Mouse (Mus musculus): Measurements from ENCODE around the gene Usp32. TPM values are rescaled to one million over a fixed set of nuclear protein-coding genes. Genes with fewer than 3 reads are reported as not detected.
A peak's percentile ranks its signal among the peaks of the same experiment; 100 is the strongest.

The Usp32 gene
- polyA plus RNA-seq, 1 experiment from 2014 or later, result 10.3 TPM

DNA sequence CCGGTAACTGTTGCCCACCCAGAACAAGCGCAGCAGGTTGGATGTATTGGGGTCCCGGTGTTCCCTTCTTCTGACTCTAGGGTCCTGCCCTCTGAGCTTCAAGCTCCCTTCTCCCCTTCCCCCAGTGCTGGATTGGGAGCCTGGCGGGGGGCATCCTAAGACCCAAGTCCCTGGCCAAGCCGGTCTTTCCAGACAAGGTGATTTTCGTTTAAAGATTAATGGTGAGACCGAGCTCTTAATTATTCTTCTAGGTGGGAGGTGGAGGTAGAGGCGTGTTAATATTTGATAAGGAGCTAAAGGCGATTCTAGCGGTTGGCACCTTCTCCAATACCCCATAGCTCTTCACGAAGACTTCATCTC lies 181.7 kb downstream of the Usp32 start:
- H3K9me3 ChIP-seq, result no peaks in the 10 kb centered on the region
- peak overlapping the region; percentile 38 for H3K4me3 ChIP-seq (replicated peaks)
- no peak for ATAC-seq
- peaks cover 26% of the 10 kb centered on the region for H3K4me1 ChIP-seq (replicated peaks)
- peak overlapping the region; percentile 33; the same call in 1 of the 2 replicates for H3K9ac ChIP-seq (replicated peaks)
- H3K4me2 ChIP-seq (replicated peaks), result peak overlapping the region; percentile 59
- WGBS, result under 1% methylated on average over 11 of the region's 11 CpGs
- H3K27me3 ChIP-seq, result peaks cover 53% of the 10 kb centered on the region
- H3K27ac ChIP-seq, result no peak overlapping the region
- H3K36me3 ChIP-seq, result no peaks in the 10 kb centered on the region

DNA sequence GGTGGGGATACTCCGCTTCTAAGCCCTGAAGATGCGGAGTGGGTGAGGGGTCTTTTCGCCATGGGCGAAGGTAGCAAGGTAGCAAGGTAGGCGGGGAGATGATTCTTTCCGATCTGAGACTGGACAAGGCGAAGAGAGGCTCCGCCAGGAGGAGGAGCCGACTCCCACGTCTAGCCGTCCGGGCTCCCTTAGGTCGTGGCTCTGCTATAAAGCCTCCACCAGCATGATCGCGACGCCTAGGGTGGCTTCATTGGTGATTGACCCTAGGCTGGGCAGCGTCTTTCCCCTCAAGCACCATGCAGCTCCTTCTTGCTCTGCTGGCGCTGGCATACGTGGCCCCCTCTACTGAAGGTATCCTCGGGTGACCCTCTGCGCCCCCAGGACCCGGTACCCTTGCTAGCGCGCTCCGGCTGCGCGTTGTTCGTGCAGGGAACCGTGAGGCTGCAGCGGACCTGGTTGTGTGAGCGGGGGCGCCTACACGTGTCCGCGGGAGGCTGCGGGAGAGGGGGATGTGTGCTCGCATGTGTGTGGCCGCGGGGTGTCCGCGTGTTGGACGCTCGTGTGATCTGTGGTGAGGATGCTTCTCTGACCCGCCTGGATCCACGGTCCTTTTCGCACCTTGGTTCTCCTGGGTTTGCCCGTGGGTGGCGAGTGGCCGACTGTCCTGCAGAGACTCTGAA lies 182.2 kb downstream of the Usp32 start, which contains the start of gene Car4:
TSS of gene Car4 (plus strand) at position 196 of the 680 bp plus-strand sequence.
- under 1% methylated on average over 49 of the region's 49 CpGs for WGBS
- Histone ChIP-seq H3K9ac (replicated peaks) (peak within 1 kb of the TSS; percentile 33), H3K36me3 (no peaks in the 10 kb centered on the region), H3K27ac (no peak within 1 kb of the TSS), H3K4me3 (replicated peaks) (peak within 1 kb of the TSS; percentile 38), H3K4me2 (replicated peaks) (peak within 1 kb of the TSS; percentile 59), H3K27me3 (peaks cover 53% of the 10 kb centered on the region), H3K4me1 (replicated peaks) (peaks cover 26% of the 10 kb centered on the region), H3K9me3 (no peaks in the 10 kb centered on the region)
- ATAC-seq, result peak; percentile 48; the same call in 1 of the 2 replicates

DNA sequence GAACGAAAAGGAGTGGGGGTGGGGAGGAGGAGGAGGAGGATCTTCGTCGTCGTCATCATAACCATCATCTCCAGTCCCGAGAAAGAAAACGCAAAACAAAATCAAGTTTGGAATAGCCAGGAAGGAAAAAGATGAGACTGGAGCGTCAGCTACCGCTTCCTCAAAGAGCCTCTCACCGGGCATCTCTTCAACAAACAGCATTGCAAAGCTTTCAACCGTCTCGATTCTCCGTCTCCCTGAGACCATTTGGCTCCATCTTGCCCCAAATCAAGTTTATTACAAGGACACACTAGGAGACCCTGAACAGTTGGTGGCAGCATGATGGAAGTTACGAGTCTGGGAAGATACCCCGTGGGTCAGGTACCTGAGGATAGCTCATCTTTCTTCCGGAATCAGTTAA lies 182.8 kb downstream of the Usp32 start:
- ATAC-seq, result no peak
- no peaks in the 10 kb centered on the region for H3K36me3 ChIP-seq
- H3K4me2 ChIP-seq (replicated peaks), result peak overlapping the region; percentile 59
- H3K9me3 ChIP-seq, result no peaks in the 10 kb centered on the region
- peaks cover 26% of the 10 kb centered on the region for H3K4me1 ChIP-seq (replicated peaks)
- no peak overlapping the region for H3K9ac ChIP-seq (replicated peaks)
- peak overlapping the region; percentile 38 for H3K4me3 ChIP-seq (replicated peaks)
- peaks cover 53% of the 10 kb centered on the region for H3K27me3 ChIP-seq
- no peak overlapping the region for H3K27ac ChIP-seq
- WGBS, result 10% methylated on average over 15 of the region's 15 CpGs

DNA sequence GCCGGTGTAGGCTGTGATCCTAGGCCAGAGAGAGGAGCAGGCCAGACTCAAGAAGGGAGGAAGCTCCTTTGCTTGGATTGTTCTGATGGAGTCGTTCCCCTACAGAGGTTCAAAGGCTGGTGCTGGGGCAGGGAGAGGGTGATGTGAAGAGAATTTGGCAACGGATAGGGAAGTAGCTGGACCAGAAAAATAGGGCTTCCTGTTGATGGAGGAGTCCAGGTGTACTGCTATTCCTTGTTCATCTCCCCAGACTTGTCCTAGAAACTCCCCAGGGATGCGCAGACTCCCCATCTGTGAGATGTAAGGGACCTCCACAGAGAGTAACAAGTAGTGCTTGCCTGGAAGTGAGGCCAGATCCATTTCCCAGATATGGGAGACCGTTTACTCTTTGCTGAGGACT lies 183.6 kb downstream of the Usp32 start:
- no peaks in the 10 kb centered on the region for H3K9me3 ChIP-seq
- no peak for ATAC-seq
- no peak overlapping the region for H3K4me2 ChIP-seq (replicated peaks)
- no peaks in the 10 kb centered on the region for H3K36me3 ChIP-seq
- H3K4me1 ChIP-seq (replicated peaks), result peaks cover 26% of the 10 kb centered on the region
- no peak overlapping the region for H3K9ac ChIP-seq (replicated peaks)
- H3K27ac ChIP-seq, result no peak overlapping the region
- peaks cover 50% of the 10 kb centered on the region for H3K27me3 ChIP-seq
- H3K4me3 ChIP-seq (replicated peaks), result no peak overlapping the region
- 21% methylated on average over 5 of the region's 5 CpGs for WGBS

DNA sequence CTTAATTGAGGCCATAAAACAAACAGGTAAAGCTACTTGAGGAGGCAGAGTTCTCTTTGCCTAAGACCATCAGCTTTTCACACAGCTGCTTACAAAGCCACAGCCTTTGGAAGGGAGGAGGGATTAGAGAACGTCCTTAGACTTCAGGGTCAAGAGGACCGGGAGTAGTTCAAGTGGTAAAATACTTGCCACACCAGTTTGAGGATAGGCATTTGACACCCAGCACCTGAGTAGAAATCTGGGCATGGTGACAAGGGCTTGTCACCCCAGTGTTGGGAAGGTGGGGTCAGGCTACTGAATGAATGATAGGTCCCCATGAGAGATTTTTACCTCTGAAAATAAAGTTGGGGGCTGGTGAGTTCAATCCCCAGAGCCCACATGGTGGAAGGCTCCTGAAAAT lies 187.3 kb downstream of the Usp32 start:
- Histone ChIP-seq H3K4me2 (replicated peaks) (no peak overlapping the region), H3K27me3 (peaks cover 19% of the 10 kb centered on the region), H3K27ac (no peak overlapping the region), H3K4me1 (replicated peaks) (peaks cover 11% of the 10 kb centered on the region), H3K36me3 (no peaks in the 10 kb centered on the region), H3K9me3 (no peaks in the 10 kb centered on the region), H3K4me3 (replicated peaks) (no peak overlapping the region), H3K9ac (replicated peaks) (no peak overlapping the region)
- 17% methylated on average over 2 of the region's 2 CpGs for WGBS
- ATAC-seq, result no peak

DNA sequence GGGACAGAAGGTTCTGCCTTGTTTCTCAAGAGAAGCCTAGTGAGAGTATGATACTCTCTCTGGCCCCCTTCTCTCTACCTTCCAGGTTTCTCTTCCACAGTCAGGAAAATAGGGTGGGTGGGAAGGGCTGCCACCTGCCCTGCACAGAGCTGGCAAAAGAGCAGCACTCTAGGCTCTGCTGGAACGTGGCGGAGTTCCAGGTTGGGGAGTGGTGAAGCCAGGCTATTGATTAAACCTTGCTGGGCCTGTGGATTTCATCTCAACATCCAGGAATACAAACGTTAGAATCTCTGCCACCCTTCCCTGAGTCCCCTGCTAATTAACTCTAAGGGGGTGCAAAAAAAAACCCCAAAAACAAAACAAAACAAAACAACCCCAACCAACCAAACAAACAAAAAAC lies 191.4 kb downstream of the Usp32 start:
- Histone ChIP-seq H3K9ac (replicated peaks) (no peak overlapping the region), H3K27ac (no peak overlapping the region), H3K4me3 (replicated peaks) (no peak overlapping the region), H3K27me3 (no peaks in the 10 kb centered on the region; the same call in 1 of the 2 replicates), H3K4me2 (replicated peaks) (no peak overlapping the region), H3K4me1 (replicated peaks) (peaks cover 25% of the 10 kb centered on the region), H3K9me3 (no peaks in the 10 kb centered on the region), H3K36me3 (no peaks in the 10 kb centered on the region)
- ATAC-seq, result no peak
- WGBS, result 45% methylated on average over 3 of the region's 3 CpGs

DNA sequence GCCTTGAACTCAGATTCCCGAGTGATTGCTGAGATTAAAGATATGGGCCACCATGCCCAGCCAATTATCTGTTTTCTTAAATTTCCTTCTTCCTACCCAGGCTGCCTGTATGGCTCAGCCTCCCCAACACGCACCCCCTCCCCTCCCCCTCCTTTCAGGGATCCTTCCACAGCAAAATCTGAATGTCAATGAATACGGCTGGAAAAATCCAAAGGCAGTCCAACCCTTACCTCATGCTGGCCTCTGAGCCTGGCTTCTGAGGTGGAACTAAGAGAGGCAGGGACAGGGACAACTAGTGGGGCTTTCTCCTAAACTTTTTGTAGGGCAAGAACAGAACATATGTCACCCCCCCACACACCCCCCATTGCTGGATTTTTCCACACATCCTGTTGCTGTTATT lies 191.8 kb downstream of the Usp32 start:
- H3K9ac ChIP-seq (replicated peaks), result no peak overlapping the region
- H3K27ac ChIP-seq, result no peak overlapping the region
- 33% methylated on average over 3 of the region's 3 CpGs for WGBS
- no peak for ATAC-seq
- H3K9me3 ChIP-seq, result no peaks in the 10 kb centered on the region
- H3K36me3 ChIP-seq, result no peaks in the 10 kb centered on the region
- H3K4me1 ChIP-seq (replicated peaks), result peaks cover 29% of the 10 kb centered on the region
- H3K4me2 ChIP-seq (replicated peaks), result no peak overlapping the region
- no peak overlapping the region for H3K4me3 ChIP-seq (replicated peaks)
- no peaks in the 10 kb centered on the region; the same call in none of the 2 replicates for H3K27me3 ChIP-seq

DNA sequence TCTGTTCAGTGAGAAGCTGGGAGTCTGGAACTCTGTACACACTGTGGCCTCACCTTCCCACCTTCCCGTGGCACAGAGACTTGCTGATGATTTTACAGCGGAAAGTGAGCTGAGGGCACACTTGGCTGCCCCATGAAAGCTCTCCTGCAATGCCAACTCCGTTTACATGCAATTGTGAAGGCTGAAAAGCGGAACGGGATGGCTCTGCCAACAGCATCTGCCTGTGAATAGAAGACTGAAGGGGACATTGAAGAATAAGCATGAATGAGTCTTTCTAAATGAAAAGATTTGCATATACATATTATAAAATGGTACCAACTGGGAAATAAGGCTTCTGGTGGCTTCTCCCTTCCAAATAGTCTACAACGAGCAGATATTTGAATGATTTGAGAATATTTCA lies 192.8 kb downstream of the Usp32 start:
- H3K4me2 ChIP-seq (replicated peaks), result no peak overlapping the region
- H3K4me1 ChIP-seq (replicated peaks), result peaks cover 30% of the 10 kb centered on the region
- H3K4me3 ChIP-seq (replicated peaks), result no peak overlapping the region
- H3K27me3 ChIP-seq, result peaks cover 3% of the 10 kb centered on the region
- H3K9me3 ChIP-seq, result no peaks in the 10 kb centered on the region
- 0 out of 2 replicates have a peak overlapping the region, but pooled peaks have one; percentile 21 for H3K27ac ChIP-seq
- ATAC-seq, result no peak
- H3K9ac ChIP-seq (replicated peaks), result no peak overlapping the region
- 59% methylated on average over 6 of the region's 6 CpGs for WGBS
- no peaks in the 10 kb centered on the region for H3K36me3 ChIP-seq

DNA sequence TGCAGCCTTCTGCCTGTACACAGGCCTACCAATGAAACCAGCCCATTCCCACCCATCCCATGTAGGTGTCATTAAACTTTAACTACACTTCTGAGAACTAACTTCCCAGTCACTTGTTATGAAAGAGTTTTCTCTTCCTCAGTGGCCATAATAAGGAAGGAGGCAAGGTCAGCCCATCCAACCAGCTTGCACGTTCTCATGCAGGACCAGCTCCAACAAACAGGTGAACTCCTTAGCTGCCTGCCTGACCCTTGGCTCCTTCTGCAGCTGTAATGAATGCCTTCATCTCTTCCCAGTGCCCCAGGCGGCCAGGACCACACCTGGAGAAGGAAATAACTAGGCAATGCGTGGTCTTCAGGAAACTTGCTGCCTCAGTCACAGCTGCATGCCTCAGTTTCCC lies 194.1 kb downstream of the Usp32 start:
- Histone ChIP-seq H3K27ac (no peak overlapping the region), H3K4me3 (replicated peaks) (no peak overlapping the region), H3K36me3 (no peaks in the 10 kb centered on the region), H3K9ac (replicated peaks) (no peak overlapping the region), H3K27me3 (peaks cover 3% of the 10 kb centered on the region), H3K9me3 (no peaks in the 10 kb centered on the region), H3K4me2 (replicated peaks) (no peak overlapping the region), H3K4me1 (replicated peaks) (peaks cover 30% of the 10 kb centered on the region)
- ATAC-seq, result no peak
- 76% methylated on average over 3 of the region's 3 CpGs for WGBS

DNA sequence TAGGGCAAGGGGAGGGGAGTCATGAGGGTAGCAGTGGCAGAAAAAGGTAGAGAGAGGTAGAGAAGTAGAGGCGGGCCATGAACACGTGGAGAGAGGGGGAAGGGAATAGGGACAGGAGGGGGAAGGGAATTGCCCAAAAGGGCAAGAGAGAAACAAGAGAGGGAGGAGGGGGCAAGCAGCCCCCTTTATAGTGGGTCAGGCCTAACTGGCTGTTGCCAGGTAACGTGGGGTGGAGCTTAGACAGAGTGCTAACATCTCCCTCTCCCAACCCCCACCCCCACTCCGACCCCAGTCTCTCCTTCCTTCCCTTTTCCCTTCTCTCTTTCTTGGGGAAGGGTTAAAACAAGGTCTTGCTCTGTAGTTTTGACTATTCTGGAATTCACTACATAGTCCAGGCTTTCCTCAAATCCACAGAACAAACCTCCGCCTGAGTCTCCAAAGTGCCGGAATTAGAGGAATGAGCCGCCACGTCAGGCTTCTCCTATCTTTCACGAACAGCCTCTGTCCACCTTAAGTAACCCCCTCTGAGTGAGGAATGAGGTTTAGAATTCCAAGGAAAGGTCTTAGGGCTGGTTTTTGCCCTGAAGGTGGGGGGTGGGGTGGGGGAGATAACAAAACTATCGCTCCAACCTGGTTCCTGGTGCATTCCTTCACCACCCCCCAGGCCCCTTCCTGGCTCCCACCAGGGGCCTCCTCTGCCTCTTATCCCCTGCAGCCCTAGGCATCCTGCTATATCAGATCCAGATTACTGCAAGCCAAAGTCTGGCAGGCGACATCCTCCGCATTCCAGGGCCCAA lies 195.1 kb downstream of the Usp32 start:
- WGBS, result 2% methylated on average over 12 of the region's 12 CpGs

DNA sequence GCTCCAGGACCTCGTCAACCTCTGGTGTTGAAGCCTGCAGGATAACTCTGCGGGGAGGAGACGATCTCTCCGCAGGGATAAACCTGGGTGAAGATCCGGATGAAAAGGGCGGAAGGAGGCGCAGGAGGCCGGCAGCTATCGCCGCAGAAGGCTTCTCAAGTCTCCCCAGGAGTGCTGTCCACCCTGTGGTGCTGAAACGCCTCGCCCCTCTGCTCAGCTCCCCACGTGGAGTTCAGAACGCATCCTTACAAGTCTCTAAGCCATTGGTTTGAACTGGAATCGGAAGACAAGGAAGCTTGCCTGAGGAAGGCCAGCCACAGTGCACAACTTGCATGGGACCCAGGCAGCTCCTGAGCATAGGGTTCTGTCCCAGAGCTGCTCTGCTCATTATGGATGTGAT lies 196.0 kb downstream of the Usp32 start:
- Histone ChIP-seq H3K4me3 (replicated peaks) (peak overlapping the region; percentile 13), H3K36me3 (no peaks in the 10 kb centered on the region), H3K4me2 (replicated peaks) (peak overlapping the region; percentile 46), H3K9me3 (no peaks in the 10 kb centered on the region), H3K4me1 (replicated peaks) (peaks cover 35% of the 10 kb centered on the region), H3K27me3 (peaks cover 3% of the 10 kb centered on the region), H3K27ac (no peak overlapping the region), H3K9ac (replicated peaks) (0 out of 2 replicates have a peak overlapping the region, but pooled peaks have one; percentile 40)
- no peak for ATAC-seq
- WGBS, result 1% methylated on average over 15 of the region's 15 CpGs

More for the DNA sequence above, 195.1 kb downstream of the Usp32 start:
- Histone ChIP-seq H3K36me3 (no peaks in the 10 kb centered on the region), H3K4me1 (replicated peaks) (peaks cover 30% of the 10 kb centered on the region), H3K27ac (no peak overlapping the region), H3K4me3 (replicated peaks) (no peak overlapping the region), H3K27me3 (peaks cover 3% of the 10 kb centered on the region), H3K9ac (replicated peaks) (no peak overlapping the region), H3K9me3 (no peaks in the 10 kb centered on the region), H3K4me2 (replicated peaks) (peak overlapping the region; percentile 46; the same call in 1 of the 2 replicates)
- no peak for ATAC-seq

DNA sequence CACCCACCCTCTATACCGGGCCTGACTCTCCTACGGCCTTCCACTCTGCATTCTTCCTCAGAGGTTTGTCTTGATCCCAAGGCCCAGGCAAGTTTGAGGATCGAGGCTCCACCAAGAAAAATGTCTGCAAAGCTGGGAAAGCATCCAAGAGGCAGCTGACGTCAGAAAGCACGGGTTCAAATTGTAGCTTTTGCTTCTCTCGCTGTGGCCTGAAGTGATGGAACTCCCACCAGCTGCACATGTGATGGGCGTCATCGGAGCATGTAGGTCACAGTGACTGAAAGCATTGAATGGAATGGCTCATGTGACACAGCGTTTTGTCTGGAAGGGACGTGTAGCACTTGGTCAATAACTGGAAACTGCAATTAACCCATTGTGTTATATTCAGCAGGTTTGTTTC lies 199.8 kb downstream of the Usp32 start:
- H3K27ac ChIP-seq, result no peak overlapping the region
- H3K4me2 ChIP-seq (replicated peaks), result no peak overlapping the region
- no peaks in the 10 kb centered on the region for H3K9me3 ChIP-seq
- WGBS, result 77% methylated on average over 10 of the region's 10 CpGs
- H3K9ac ChIP-seq (replicated peaks), result no peak overlapping the region
- no peak overlapping the region for H3K4me3 ChIP-seq (replicated peaks)
- no peaks in the 10 kb centered on the region for H3K36me3 ChIP-seq
- ATAC-seq, result no peak
- peaks cover 26% of the 10 kb centered on the region for H3K4me1 ChIP-seq (replicated peaks)
- peaks cover 3% of the 10 kb centered on the region for H3K27me3 ChIP-seq

Measured in midbrain, embryonic 13.5 days (tissue).